Mouse (Mus musculus) monocyte, adult 2 months (primary cell): ENCODE measurements around the gene Gjc3.

Experiments
- DNase-seq, 2 experiments: peaks; one replicate each; pipeline ENCODE4 v3.0.0; 2022; ENCODE audit warnings: low spot score in 2 of 2, low read depth in 1 of 2

Gjc3 gene

GRCm38 (mm10) chr5:137914508-137914907, 48.4 kb downstream of the Gjc3 start:
- DNase-seq = no peak

GRCm38 (mm10) chr5:137909564-137910262, 53.2 kb downstream of the Gjc3 start:
- DNase-seq = no peak
